Mouse (Mus musculus) erythroid progenitor cell, adult 5-6 weeks (primary cell): ENCODE data around the gene Ptpn13. TPM values are rescaled to one million over a fixed set of nuclear protein-coding genes. Genes with fewer than 3 reads are reported as not detected.

Experiments
- ATAC-seq: replicated peaks from 2 replicates; pipeline ENCODE4 v1.8.0; 2016; ENCODE audit warnings: moderate number of reproducible peaks, mild to moderate bottlenecking, moderate TSS enrichment, inconsistent platforms; ENCODE audit not compliant: poor library complexity, low FRiP score, severe bottlenecking
- total RNA-seq, 2 experiments: library from RNA; stranded (forward) in 1 of 2; stranded (reverse) in 1 of 2; fragments of 150-400 nt in 1 of 2; fragments of 186-747, 209-891 nt in 1 of 2; gene quantifications; 2 replicates each; pipeline versions ENCODE4 v1.2.3 to v1.2.4; 2015 to 2017; ENCODE audit warnings: low replicate concordance in 2 of 2

Gene Ptpn13
- total RNA-seq, 2 experiments from 2014 or later = 1.4 to 1.7 TPM

DNA sequence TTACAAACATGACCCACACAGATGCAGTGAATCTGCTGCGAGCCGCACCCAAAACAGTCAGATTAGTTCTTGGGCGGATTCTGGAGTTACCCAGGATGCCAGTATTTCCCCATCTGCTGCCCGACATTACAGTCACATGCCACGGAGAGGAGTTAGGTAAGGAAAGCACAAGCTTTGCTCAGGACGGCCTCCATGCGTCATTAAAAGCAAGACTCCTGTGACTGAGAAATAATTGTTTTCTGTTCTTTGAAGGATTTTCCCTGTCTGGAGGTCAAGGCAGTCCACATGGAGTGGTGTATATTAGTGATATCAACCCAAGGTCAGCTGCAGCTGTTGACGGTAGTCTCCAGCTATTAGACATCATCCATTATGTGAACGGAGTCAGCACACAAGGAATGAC, 144.5 kb downstream of the Ptpn13 start:
- ATAC-seq = no peak

DNA sequence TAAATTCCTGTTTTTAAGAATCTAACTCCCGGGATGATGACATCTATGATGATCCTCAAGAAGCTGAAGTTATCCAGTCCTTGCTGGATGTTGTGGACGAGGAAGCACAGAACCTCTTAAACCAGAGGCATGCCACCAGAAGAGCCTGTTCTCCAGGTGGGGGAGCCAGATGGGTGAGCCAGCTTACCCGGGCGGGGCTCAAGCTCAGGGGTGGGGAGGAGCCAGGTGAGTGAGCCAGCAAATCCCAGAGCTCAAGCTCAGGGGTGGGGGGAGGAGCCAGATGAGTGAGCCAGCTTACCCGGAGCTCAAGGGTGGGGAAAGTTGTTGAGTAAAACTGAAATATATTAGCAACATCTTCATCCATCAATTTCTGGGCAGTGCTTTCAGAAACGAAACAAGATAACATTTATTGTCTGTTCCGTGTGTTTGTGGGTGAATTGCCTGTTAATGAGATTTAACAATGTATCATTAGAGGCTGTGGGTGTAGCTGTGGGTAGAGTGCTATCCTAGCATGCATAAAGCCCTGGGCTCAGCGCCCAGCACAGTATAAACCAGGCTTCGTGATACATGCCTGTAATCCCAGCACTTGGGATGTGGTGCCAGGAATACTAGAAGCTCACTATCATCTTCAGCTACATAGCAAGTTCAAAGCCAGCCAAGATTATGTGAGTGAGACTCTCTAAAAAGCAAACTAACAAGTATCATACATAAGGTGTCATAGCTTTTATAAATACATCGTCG, 154.9 kb downstream of the Ptpn13 start:
- no peak for ATAC-seq

DNA sequence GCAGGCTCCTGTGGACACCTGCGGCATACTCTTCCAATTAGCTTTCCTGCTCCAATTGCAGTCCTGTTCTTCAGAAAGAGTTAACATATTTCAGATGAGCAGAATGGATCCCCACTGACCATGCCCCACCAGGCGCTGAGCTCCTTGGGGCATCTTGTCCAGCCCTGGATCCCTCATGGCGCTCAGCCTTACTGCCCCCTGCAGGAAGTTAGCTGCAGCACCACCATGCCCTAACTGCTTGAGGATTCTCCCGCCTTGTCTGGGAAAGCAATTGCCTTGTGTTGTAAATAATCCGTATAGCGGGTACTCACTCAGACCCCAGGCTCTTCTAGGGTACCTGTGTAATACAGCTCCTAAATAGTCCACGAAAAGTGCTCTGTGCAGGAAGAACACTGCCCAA, 162.2 kb downstream of the Ptpn13 start:
- no peak for ATAC-seq

DNA sequence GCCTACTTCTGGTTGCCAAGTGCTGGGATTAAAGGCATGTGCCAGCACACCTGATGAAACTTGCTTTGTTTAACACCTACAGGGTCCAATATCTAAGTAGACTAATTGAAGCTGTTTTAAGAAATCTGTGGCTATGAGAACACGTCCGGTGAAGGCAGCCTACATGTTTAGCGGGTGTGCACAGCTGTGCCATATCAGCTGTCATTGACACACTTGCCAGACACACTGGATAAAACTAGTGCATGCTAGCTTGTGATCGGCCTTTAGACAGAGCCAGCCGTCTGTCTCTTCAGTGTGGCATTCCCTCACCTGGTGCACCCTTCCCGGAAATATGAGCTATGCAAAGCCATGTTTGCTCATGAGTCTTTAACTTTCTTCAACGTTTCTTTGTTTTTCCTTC, 166.9 kb downstream of the Ptpn13 start:
- no peak for ATAC-seq

DNA sequence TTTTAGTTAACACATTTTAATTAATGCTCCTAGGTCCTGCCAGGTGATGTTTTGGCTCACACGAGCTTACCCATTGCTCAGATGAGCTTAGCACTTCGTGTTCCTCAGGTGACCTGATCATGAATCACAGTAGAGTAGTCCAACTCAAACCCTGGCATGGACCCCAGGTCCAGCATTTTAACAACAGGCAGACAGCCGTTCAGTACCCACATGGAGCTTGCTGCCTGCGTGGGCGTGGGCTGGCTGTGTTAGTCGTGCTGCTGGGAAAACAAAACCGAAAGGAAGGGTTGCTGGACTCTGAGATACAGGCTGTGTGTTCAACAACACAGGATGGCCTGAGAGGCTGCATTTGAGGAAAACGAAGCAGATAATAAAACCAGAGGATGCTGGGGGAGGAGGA, 167.7 kb downstream of the Ptpn13 start:
- ATAC-seq = no peak

DNA sequence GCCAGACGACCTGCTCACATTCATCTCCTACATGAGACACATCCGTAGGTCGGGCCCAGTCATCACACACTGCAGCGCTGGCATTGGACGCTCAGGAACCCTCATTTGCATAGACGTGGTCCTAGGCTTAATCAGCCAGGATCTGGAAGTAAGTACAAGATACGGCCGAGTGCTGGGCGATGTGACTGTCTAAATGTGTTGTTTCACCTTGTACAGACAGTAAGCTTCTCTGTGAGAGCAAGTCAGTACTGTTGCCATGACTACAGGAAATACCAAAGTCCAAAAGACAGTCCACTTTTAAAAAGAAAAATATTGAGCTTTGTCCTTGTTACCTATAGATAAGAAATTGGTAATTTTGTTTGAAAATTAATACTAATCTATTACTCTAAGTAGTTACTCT, 168.6 kb downstream of the Ptpn13 start:
- ATAC-seq = no peak

DNA sequence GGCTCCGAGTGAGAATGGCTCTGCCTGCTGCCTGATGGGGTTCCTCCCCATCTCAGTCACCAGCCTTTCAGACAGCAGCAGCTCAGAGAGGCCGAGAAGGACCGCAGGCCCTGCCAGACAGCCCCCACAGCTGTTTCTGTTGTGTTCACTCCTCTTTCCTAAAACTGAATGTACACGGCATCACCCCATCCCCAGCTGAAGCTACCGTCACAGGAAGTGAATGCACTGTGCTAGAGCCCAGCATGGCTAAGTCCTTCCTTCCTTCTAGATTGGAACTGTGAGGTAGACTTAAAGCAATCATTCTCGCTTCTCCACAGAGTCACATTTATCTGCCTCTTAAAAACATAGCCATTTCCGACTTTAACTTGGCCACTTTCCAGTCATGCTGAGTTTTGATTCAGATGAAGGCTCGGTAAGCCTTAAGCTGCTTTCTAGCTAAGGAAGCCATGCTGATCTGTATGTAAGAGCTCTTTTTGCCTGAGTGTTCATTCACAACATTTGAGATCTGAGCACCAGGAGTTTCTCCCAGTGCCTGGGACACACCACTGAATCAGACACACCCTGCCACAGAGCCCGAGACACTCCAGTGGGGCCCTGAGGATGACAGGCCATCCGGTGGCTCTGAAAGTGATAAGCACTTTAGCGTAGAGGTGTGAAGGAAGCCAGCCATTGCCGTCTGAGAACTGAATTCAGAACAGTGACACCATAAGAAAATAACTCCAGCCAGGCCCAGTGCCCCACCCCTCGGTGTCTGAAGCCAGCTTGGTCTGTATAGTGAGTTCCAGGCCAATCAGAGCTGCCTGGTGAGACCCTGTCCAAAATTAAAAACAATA, 170.6 kb downstream of the Ptpn13 start:
- no peak for ATAC-seq

DNA sequence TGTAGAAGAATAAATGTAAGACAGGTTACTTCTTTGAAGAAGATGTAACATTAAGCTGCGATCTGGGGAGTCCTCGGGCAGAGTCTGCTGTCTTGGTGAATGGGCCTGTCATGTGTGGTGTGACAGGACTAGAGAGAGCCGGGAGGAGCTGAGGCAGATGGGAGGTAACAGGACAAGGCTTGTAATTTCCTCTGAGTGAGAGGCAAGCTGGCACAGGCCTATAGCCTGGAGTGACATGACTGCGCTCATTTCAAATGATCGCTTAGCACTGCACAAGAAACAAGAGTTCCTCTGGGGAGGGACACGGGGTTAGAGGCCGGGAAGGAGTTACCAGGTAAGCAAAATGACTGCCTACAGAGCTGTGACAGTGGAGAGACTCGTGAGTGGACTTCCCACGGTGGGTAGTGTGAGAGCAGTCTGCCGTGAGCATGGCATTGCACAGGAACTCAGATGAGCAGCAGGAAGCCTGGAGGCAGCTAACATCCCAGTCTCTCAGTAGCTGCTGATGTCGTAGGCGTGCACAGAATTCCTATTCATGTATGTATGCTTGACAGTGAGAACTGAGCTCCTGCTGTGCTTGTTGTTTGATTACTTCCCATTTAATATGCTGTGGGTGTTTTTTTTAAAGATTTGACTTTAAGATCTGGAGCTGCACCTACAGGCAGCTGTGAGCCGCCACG, 171.6 kb downstream of the Ptpn13 start:
- no peak for ATAC-seq

DNA sequence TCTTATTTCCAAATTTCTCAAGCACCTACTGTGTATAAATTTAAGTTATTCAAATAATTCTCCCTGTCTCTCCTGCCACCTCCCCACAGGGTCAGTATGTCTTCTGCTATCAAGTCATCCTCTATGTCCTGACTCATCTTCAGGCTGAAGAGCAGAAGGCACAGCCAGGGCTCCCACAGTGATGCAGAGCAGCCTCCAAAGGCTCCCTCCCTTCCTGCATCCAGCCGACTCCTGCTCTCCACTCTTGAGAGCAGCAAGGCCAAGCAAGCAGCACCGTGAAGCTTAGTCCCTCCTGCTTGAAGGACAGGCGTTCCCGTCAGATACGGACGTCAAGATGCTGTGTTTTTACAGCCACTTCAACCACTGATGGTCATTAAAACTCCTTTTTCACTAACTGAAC, 172.6 kb downstream of the Ptpn13 start:
- no peak for ATAC-seq

DNA sequence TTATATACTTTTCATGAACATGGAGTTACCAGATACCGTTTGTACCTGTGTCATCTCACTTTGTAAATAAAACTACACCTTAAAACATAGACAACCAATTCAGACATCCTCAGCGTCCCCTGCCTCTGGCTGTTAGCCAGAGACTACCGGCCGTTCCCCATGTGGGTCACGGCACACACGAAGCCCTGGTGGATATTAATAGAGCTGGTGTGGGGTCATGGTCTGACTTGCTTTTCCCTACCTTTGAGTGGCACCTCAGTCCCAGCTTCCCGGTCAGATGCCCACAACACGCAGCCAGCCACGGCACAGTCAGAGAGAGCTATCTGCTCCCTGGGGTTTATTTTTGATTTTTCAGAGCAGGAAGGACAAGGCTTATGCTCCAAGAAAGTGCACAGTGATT, 173.3 kb downstream of the Ptpn13 start:
- no peak for ATAC-seq

DNA sequence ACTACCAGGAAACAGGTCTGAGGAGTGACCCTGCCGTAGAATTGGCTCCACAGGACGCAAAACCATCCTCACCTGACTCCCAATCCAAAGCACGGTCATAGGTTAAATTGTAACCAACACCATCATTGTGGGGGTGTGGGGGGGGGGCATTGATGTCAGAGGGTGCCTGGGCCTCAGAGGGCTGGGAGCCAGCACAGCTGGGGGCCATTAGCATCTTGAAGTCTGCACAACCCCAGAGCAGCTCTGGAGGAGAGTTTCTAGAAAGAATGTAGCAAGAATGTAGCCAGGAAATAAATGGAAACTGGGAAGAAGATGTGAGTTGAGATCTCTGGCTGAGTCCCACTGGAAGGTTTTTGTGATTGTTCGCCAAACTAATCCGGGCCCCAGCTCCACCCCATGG, 173.9 kb downstream of the Ptpn13 start:
- no peak for ATAC-seq

DNA sequence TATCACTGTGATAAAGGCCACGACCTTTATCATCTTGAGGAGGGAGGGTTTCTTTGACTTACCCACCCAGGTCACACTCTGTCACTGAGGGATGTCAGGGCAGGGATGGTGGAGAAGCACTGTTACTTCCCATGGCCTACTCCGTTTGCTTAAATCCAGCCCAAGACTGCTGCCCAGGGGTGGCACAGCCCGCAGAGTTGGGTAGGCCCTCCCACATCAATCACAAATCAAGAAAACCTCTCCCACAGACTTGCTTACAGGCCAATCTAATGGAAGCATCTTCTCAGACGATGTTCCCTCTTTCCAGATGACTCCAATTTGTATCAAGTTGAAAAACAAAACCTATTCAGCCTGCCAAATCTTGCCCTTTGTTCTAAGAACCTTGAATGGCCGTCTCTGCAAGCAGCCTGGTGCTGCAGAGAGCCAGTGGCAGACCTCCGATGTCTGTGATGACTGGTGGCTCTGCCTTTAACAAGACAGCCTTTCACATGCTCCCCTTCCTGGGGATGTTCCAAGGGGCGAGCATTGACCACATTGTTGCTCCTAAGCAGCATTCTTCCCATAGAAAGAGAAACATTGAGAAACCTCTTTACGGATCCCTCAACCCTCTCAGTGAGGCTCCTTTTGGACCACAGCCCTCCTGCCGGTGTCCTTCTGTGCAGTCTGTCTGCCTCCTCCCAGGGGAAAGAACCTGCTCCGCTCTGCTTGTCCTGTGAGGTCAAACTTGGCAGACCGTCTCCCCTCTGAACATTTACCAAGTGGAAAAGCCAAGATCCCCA, 178.3 kb downstream of the Ptpn13 start:
- no peak for ATAC-seq

DNA sequence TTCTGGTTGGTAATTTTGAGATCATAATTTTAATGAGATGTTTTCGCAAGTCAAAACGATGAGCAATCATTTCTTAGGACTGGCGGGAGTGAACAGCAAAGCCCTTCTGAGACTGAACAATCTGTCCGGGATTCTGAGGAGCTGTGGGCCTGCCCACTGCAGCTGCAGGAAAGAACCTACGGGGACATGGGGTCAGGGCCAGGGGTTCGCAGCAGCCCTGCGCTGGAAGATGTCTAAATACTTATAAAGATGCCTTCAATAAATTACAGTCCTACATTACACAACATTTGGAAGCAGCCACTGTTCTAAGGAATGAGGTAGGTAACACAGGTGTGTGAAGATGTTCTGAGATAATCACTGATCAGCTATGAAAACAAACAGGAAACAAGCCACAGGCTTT, 180.7 kb downstream of the Ptpn13 start:
- no peak for ATAC-seq

DNA sequence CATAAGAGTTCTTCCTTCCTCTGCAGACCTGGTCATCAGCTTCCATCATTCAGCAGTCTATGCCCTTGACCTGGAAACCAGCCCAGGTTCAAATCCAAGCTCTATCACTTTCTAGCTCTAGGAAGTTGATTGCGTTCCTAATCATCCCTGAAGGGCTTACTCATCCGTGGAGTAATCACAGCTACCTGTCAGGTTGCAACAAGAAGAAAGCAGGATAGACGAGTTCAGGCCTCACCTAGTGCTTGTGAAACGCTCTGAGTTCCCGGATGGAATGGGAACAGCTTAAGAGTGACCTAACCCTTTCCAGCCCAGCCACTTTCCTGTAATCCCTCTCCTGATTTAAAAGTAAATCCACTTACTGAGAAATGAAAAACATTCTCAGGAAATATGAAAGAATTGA, 185.2 kb downstream of the Ptpn13 start:
- no peak for ATAC-seq

DNA sequence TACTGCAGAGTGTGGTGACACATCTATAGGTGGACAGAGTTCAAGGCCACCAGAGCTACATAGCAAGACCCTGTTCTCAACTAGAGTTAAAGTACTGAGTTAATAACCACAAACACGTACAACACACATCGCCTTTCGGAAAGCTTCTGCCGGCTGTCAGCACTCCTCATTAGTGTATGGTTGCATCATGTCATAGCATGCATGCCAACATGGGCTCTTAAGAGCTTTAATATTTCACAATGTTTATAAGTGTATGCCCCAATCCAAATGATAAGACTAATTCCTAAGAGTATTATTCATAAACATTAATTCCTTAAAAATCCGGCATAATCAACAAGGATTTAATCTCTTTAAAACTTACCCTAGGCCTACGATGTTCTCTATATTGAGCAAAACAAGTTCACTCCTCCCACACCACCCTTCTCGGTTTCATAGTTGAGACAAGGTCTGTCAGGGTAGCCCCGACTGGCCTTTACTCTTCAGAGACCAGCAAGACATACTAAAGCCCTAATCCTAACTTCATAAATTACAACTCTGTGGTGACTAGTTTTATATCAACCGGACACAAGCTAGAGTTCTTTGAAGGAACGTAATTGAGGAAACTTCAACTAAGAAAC, 186.0 kb downstream of the Ptpn13 start:
- no peak for ATAC-seq

DNA sequence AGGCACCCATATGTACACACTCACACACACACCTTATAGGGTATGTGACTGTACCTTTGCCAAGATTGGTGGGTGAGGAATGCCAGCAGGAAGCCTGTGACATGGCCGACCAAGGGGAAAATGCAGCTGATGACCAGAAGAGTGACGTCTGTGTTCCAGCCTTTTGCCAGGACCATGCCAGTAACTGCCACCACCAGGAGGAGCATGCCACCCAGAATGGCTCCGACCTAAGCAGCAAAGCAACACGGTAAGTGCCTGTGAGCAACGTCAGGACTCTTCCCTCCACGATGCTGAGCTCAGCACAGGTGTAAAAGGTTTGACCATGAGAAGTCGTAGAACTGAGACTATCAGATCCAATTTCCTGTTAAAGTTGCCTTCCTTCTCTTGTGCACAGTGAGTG, 187.3 kb downstream of the Ptpn13 start:
- no peak for ATAC-seq

DNA sequence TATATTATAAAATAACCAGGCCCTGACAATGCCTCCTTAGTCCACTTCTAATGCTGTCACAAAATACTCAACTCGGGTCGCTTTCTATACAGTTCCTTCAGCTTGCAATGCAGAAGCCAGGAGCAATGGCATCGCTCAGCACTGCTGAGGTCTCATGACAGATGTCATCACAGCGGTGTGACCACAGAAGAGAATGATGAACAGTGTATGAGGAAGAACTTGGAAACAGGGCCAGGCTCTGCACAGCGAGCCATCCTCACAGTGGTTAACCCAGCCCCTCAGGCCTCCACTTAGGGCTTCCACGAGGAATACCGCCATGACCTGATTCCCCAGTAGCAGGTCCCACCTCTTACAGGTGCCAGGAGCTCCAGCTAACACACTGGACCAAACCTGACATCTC, 189.4 kb downstream of the Ptpn13 start:
- no peak for ATAC-seq

DNA sequence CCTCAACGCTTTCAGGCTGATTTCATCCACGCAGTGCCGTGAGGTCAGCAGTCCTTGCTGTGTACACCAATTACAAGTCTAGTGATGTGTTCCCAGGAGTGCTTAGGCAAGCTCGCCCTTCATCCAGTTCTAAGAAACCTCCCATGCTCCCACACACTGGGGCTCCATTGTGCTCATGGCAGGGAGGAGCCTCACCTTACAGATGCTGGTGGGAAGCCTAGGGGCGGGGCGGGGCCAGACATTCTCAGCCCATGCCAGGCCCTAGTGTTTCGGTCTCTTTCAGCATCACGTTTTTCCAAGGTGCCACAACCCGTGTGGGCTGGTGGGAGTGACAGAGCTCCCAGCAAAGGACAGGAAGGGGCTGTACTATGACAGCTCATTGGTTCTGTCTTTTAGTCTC, 192.2 kb downstream of the Ptpn13 start:
- ATAC-seq = no peak

DNA sequence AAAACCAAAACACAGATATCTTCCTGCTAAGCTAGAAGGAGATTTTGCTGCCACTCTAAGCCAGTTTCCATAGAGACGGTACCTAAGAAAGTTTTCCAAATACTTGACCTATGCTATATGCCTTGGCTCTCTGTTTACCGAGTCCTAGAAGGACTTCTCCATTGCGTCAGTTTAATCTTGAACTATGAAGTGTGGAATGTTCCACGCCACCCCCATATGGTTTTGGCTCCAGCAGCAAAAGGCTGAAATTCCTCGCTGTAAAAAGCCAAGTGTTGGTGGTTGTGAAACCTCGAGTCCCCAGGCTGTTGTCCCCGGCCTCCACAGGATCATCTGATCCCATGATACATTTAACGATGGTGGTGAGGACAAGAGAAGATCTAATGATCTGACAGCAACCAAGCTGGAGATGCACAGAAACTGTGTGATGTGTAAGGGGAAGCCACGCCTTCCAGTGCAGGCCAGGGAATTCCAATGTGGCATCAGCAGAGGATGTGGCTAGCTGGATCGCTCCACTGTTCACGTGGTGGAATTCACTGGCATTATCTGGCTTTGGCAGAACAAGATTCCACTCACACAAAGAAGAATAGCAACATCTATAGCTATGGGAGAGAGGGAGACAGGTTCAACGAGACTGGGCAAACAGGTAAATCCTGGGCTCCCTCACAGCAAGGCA, 195.4 kb downstream of the Ptpn13 start:
- ATAC-seq = no peak
